Mouse (Mus musculus) erythroid progenitor cell, adult 5-6 weeks (primary cell): Measurements from ENCODE around the gene Nat8f4. TPM values are rescaled to one million over a fixed set of nuclear protein-coding genes. Genes with fewer than 3 reads are reported as not detected.

Source experiments
- ATAC-seq: replicated peaks from 2 replicates; pipeline ENCODE4 v1.8.0; 2016; ENCODE audit warnings: moderate number of reproducible peaks, mild to moderate bottlenecking, moderate TSS enrichment, inconsistent platforms; ENCODE audit not compliant: poor library complexity, low FRiP score, severe bottlenecking
- total RNA-seq, 2 experiments: library from RNA; stranded (forward) in 1 of 2; stranded (reverse) in 1 of 2; fragments of 150-400 nt in 1 of 2; fragments of 186-747, 209-891 nt in 1 of 2; gene quantifications; 2 replicates each; pipeline versions ENCODE4 v1.2.3 to v1.2.4; 2015 to 2017; ENCODE audit warnings: low replicate concordance in 2 of 2

The Nat8f4 gene
- total RNA-seq, 2 experiments from 2014 or later, result 0.42 to 1.6 TPM

DNA sequence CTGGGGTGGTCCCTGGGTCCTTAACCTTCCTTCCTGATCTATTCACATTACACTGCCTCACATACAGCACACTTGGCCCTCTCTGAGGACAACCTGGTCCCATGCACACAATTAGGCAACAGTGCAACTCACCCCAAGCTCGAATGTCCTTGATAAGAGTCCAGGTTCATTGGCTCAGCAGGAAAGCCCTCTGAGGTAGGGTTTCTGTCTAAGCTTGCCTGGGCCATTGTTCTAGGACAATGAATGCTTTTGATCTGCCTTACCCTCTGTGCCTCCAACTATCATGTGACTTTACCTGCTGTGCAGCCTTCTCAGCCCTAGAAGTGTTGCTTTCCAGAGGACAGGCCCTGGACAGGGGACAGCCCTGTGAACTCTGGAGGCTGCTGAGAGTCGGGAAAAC lies 55.4 kb downstream of the Nat8f4 start:
- ATAC-seq, result no peak

Other genes starting within 250 kb of the Nat8f4 start
- not detected in 2 replicates for gene Nat8f7, start 191.7 kb downstream of the Nat8f4 start, total RNA-seq (2015; ENCODE audit: low replicate concordance)
- gene Nat8f7, start 191.7 kb downstream of the Nat8f4 start, total RNA-seq (2017; ENCODE audit: low replicate concordance), result not detected in 2 replicates
- not detected in 2 replicates for gene Nat8f3, start 139.1 kb downstream of the Nat8f4 start, total RNA-seq (2015; ENCODE audit: low replicate concordance)
- gene Nat8f3, start 139.1 kb downstream of the Nat8f4 start, total RNA-seq (2017; ENCODE audit: low replicate concordance), result not detected in 2 replicates
- not detected in 2 replicates for gene Nat8f6, start 83.9 kb downstream of the Nat8f4 start, total RNA-seq (2015; ENCODE audit: low replicate concordance)
- gene Nat8f6, start 83.9 kb downstream of the Nat8f4 start, total RNA-seq (2017; ENCODE audit: low replicate concordance), result not detected in 2 replicates
- gene Nat8f5, start 83.9 kb downstream of the Nat8f4 start, total RNA-seq (2015; ENCODE audit: low replicate concordance), result not detected in 2 replicates
- gene Nat8f5, start 83.9 kb downstream of the Nat8f4 start, total RNA-seq (2017; ENCODE audit: low replicate concordance), result not detected in 2 replicates
- gene Nat8, start 72.8 kb downstream of the Nat8f4 start, total RNA-seq (2015; ENCODE audit: low replicate concordance), result not detected in 2 replicates
- gene Nat8, start 72.8 kb downstream of the Nat8f4 start, total RNA-seq (2017; ENCODE audit: low replicate concordance), result not detected in 2 replicates
- gene Nat8f2, start 35.7 kb downstream of the Nat8f4 start, total RNA-seq (2015; ENCODE audit: low replicate concordance), result not detected in 2 replicates
- gene Nat8f2, start 35.7 kb downstream of the Nat8f4 start, total RNA-seq (2017; ENCODE audit: low replicate concordance), result not detected in 2 replicates
- 10.8 and 10.9 TPM in 2 replicates for gene Tprkb, start 7.0 kb upstream of the Nat8f4 start, total RNA-seq (2015; ENCODE audit: low replicate concordance)
- 18.4 and 22.8 TPM in 2 replicates for gene Tprkb, start 7.0 kb upstream of the Nat8f4 start, total RNA-seq (2017; ENCODE audit: low replicate concordance)
- 5.0 and 15.5 TPM in 2 replicates for gene Nat8f1, start 10.8 kb upstream of the Nat8f4 start, total RNA-seq (2015; ENCODE audit: low replicate concordance)
- 1.5 TPM in 1 of 2 replicates, not detected in the other for gene Nat8f1, start 10.8 kb upstream of the Nat8f4 start, total RNA-seq (2017; ENCODE audit: low replicate concordance)
- 100 and 107 TPM in 2 replicates for gene Dusp11, start 56.8 kb upstream of the Nat8f4 start, total RNA-seq (2015; ENCODE audit: low replicate concordance)
- gene Dusp11, start 56.8 kb upstream of the Nat8f4 start, total RNA-seq (2017; ENCODE audit: low replicate concordance), result 35.4 and 47.7 TPM in 2 replicates
- not detected in 2 replicates for gene Figla, start 111.3 kb upstream of the Nat8f4 start, total RNA-seq (2015; ENCODE audit: low replicate concordance)
- gene Figla, start 111.3 kb upstream of the Nat8f4 start, total RNA-seq (2017; ENCODE audit: low replicate concordance), result not detected in 2 replicates
- 138 and 175 TPM in 2 replicates for gene Add2, start 123.8 kb upstream of the Nat8f4 start, total RNA-seq (2015; ENCODE audit: low replicate concordance)
- 251 and 282 TPM in 2 replicates for gene Add2, start 123.8 kb upstream of the Nat8f4 start, total RNA-seq (2017; ENCODE audit: low replicate concordance)